Mouse (Mus musculus) neural tube, embryonic 14.5 days (tissue): ENCODE data around the gene Ranbp3l. TPM values are rescaled to one million over a fixed set of nuclear protein-coding genes. Genes with fewer than 3 reads are reported as not detected.
"Not testable (repeated sequence)": the region's sequence is repeated elsewhere in the genome, so short reads cannot be mapped to it uniquely, and the experiment has no call there.

ENCODE experiments used
- ATAC-seq: fragments of 200-750 bp; cut with Nextera tagmentation; 2 replicates; pipeline ENCODE4 v1.8.0; 2017; ENCODE audit warnings: low read depth, mild to moderate bottlenecking, moderate TSS enrichment, moderate library complexity
- H3K27ac ChIP-seq: fragments of 300-500 bp; sonication (generic); 2 replicates; pipeline ENCODE4 v1.5.1; 2014; ENCODE audit warnings: low read depth, mild to moderate bottlenecking, control low read depth, low read length, moderate library complexity, mixed read lengths
- H3K27me3 ChIP-seq: fragments of 300-500 bp; sonication (generic); 2 replicates; pipeline ENCODE4 v1.6.1; 2014; ENCODE audit warnings: low read length; ENCODE audit not compliant: control insufficient read depth, insufficient read depth
- H3K36me3 ChIP-seq: fragments of 300-500 bp; sonication (generic); 2 replicates; pipeline ENCODE4 v1.6.1; 2014; ENCODE audit warnings: low read length, mixed read lengths; ENCODE audit not compliant: control insufficient read depth, insufficient read depth
- H3K4me1 ChIP-seq: fragments of 300-500 bp; sonication (generic); 2 replicates; pipeline ENCODE4 v1.6.1; 2014; ENCODE audit warnings: low read length; ENCODE audit not compliant: control insufficient read depth, insufficient read depth
- H3K4me2 ChIP-seq: fragments of 300-500 bp; sonication (generic); 2 replicates; pipeline ENCODE4 v1.6.1; 2014; ENCODE audit warnings: mild to moderate bottlenecking, low read depth, low read length, control low read depth
- H3K4me3 ChIP-seq: fragments of 300-500 bp; sonication (generic); 2 replicates; pipeline ENCODE4 v1.5.1; 2014; ENCODE audit warnings: low read depth, low read length, control low read depth, mixed read lengths
- H3K9ac ChIP-seq: fragments of 300-500 bp; sonication (generic); replicated peaks from 2 replicates; pipeline ENCODE4 v1.6.1; 2014; ENCODE audit warnings: low read depth, mild to moderate bottlenecking, control low read depth, low read length, mixed read lengths
- H3K9me3 ChIP-seq: fragments of 300-500 bp; sonication (generic); 2 replicates; pipeline ENCODE4 v1.6.1; 2016; ENCODE audit warnings: low read length; ENCODE audit not compliant: control insufficient read depth
- WGBS: fragments of 180-500 bp; shearing (Covaris S2); extraction: QIAGEN DNeasy Blood & Tissue Kit; methylation state at CpG from one replicate; pipeline ENCODE4 v1.1.7; 2014; 5-methylcytosine and 5-hydroxymethylcytosine counted together
- polyA plus RNA-seq: library from polyadenylated mRNA; unstranded; fragments of >200 nt; fragmentation: Nextera tagmentation; extraction: Ambion mirVana; gene quantifications from 2 replicates; pipeline ENCODE4 v1.2.1, GENCODE M21; 2014

Gene Ranbp3l
- polyA plus RNA-seq, 1 experiment from 2014 or later, result 0.21 TPM

GRCm38 (mm10) chr15:8991859-8992838 lies 24.4 kb downstream of the Ranbp3l start:
- Histone ChIP-seq H3K9ac (no peak overlapping the region), H3K9me3 (no peaks in the 10 kb centered on the region), H3K4me3 (no peak overlapping the region), H3K4me1 (no peaks in the 10 kb centered on the region), H3K27me3 (no peaks in the 10 kb centered on the region), H3K27ac (no peak overlapping the region), H3K4me2 (no peak overlapping the region), H3K36me3 (no peaks in the 10 kb centered on the region)
- no peak for ATAC-seq
- WGBS, result 88% methylated on average over 12 of the region's 12 CpGs

- H3K27me3 ChIP-seq, result no peaks in the 10 kb centered on the region
- WGBS, result 74% methylated on average over 8 of the region's 8 CpGs
These were observed 27.0 kb downstream of the Ranbp3l start for GRCm38 (mm10) chr15:8994608-8995277.

GRCm38 (mm10) chr15:8995490-8995889 lies 27.7 kb downstream of the Ranbp3l start:
- H3K9ac ChIP-seq, result no peak overlapping the region
- H3K4me3 ChIP-seq, result no peak overlapping the region
- no peaks in the 10 kb centered on the region for H3K9me3 ChIP-seq
- ATAC-seq, result no peak
- 72% methylated on average over 7 of the region's 7 CpGs for WGBS
- no peak overlapping the region for H3K4me2 ChIP-seq
- no peaks in the 10 kb centered on the region for H3K36me3 ChIP-seq
- no peaks in the 10 kb centered on the region for H3K4me1 ChIP-seq
- no peak overlapping the region for H3K27ac ChIP-seq
- H3K27me3 ChIP-seq, result no peaks in the 10 kb centered on the region

More at GRCm38 (mm10) chr15:8994608-8995277, 27.0 kb downstream of the Ranbp3l start:
- Histone ChIP-seq H3K4me3 (no peak overlapping the region), H3K4me1 (no peaks in the 10 kb centered on the region), H3K4me2 (no peak overlapping the region), H3K9ac (no peak overlapping the region), H3K36me3 (no peaks in the 10 kb centered on the region), H3K27ac (no peak overlapping the region), H3K9me3 (no peaks in the 10 kb centered on the region)
- no peak for ATAC-seq

- ATAC-seq, result no peak
- no peaks in the 10 kb centered on the region for H3K36me3 ChIP-seq
- no peak overlapping the region for H3K27ac ChIP-seq
- no peak overlapping the region for H3K4me3 ChIP-seq
- no peaks in the 10 kb centered on the region for H3K4me1 ChIP-seq
- WGBS, result 92% methylated on average over 2 of the region's 2 CpGs
- H3K9ac ChIP-seq, result no peak overlapping the region
- no peak overlapping the region for H3K4me2 ChIP-seq
- H3K27me3 ChIP-seq, result no peaks in the 10 kb centered on the region
- H3K9me3 ChIP-seq, result no peaks in the 10 kb centered on the region
These were observed 35.0 kb downstream of the Ranbp3l start for GRCm38 (mm10) chr15:9002762-9003161.

- Histone ChIP-seq H3K9ac (no peak overlapping the region), H3K4me1 (no peaks in the 10 kb centered on the region), H3K27ac (no peak overlapping the region), H3K27me3 (no peaks in the 10 kb centered on the region), H3K4me2 (no peak overlapping the region), H3K9me3 (no peaks in the 10 kb centered on the region), H3K4me3 (no peak overlapping the region), H3K36me3 (no peaks in the 10 kb centered on the region)
- WGBS, result 83% methylated on average over 6 of the region's 6 CpGs
- no peak for ATAC-seq
These were observed 41.4 kb downstream of the Ranbp3l start for GRCm38 (mm10) chr15:9009196-9009595.

GRCm38 (mm10) chr15:9014541-9014940 lies 46.8 kb downstream of the Ranbp3l start:
- WGBS, result 73% methylated on average over 2 of the region's 2 CpGs
- Histone ChIP-seq H3K4me3 (no peak overlapping the region), H3K27ac (no peak overlapping the region), H3K36me3 (no peaks in the 10 kb centered on the region), H3K4me1 (no peaks in the 10 kb centered on the region), H3K27me3 (no peaks in the 10 kb centered on the region), H3K4me2 (no peak overlapping the region), H3K9me3 (no peaks in the 10 kb centered on the region), H3K9ac (no peak overlapping the region)
- no peak for ATAC-seq

- not testable (repeated sequence) for H3K4me1 ChIP-seq, H3K4me2 ChIP-seq, H3K27me3 ChIP-seq, H3K9me3 ChIP-seq, H3K4me3 ChIP-seq, H3K9ac ChIP-seq, H3K36me3 ChIP-seq, ATAC-seq, H3K27ac ChIP-seq
- WGBS, result 81% methylated on average over 6 of the region's 6 CpGs
These were observed 47.7 kb downstream of the Ranbp3l start for GRCm38 (mm10) chr15:9015496-9015895.

GRCm38 (mm10) chr15:9055704-9056103 lies 88.0 kb downstream of the Ranbp3l start:
- Histone ChIP-seq H3K27me3 (no peaks in the 10 kb centered on the region), H3K9ac (no peak overlapping the region), H3K36me3 (no peaks in the 10 kb centered on the region), H3K4me1 (no peaks in the 10 kb centered on the region), H3K9me3 (no peaks in the 10 kb centered on the region), H3K4me3 (no peak overlapping the region), H3K27ac (no peak overlapping the region), H3K4me2 (no peak overlapping the region)
- no peak for ATAC-seq

- 87% methylated on average over 2 of the region's 2 CpGs for WGBS
- Histone ChIP-seq H3K27ac (no peak overlapping the region), H3K9ac (no peak overlapping the region), H3K27me3 (no peaks in the 10 kb centered on the region), H3K4me1 (no peaks in the 10 kb centered on the region), H3K36me3 (no peaks in the 10 kb centered on the region), H3K4me2 (no peak overlapping the region), H3K4me3 (no peak overlapping the region), H3K9me3 (no peaks in the 10 kb centered on the region)
- no peak for ATAC-seq
These were observed 92.1 kb downstream of the Ranbp3l start for GRCm38 (mm10) chr15:9059856-9060255.
